Mouse (Mus musculus) embryonic facial prominence, embryonic 11.5 days (tissue): ENCODE results near the gene Castor1. TPM values are rescaled to one million over a fixed set of nuclear protein-coding genes. Genes with fewer than 3 reads are reported as not detected.

Source experiments
- ATAC-seq: fragments of 200-750 bp; cut with Nextera tagmentation; replicated peaks from 2 replicates; pipeline ENCODE4 v1.8.0; 2017; ENCODE audit warnings: low read depth; ENCODE audit not compliant: insufficient number of reproducible peaks, low FRiP score, low TSS enrichment
- DNase-seq: peaks from one replicate; pipeline ENCODE4 v3.0.0-alpha.2; 2015; ENCODE audit warnings: low spot score
- H3K27ac ChIP-seq: fragments of 300-500 bp; sonication (generic); replicated peaks from 2 replicates; pipeline ENCODE4 v1.5.1; 2014; ENCODE audit warnings: mild to moderate bottlenecking, low read depth, low read length, control low read depth
- H3K27me3 ChIP-seq: fragments of 300-500 bp; sonication (generic); 2 replicates; pipeline ENCODE4 v1.6.1; 2014; ENCODE audit warnings: mild to moderate bottlenecking, low read length, moderate library complexity, mixed read lengths; ENCODE audit not compliant: control insufficient read depth, insufficient read depth
- H3K36me3 ChIP-seq: fragments of 300-500 bp; sonication (generic); replicated peaks from 2 replicates; pipeline ENCODE4 v1.6.1; 2014; ENCODE audit warnings: low read depth, mild to moderate bottlenecking, low read length, moderate library complexity, mixed read lengths; ENCODE audit not compliant: control insufficient read depth, insufficient read depth
- H3K4me1 ChIP-seq: fragments of 300-500 bp; sonication (generic); 2 replicates; pipeline ENCODE4 v1.6.1; 2014; ENCODE audit warnings: low read length, mixed read lengths; ENCODE audit not compliant: control insufficient read depth, insufficient read depth
- H3K4me2 ChIP-seq: fragments of 300-500 bp; sonication (generic); 2 replicates; pipeline ENCODE4 v1.6.1; 2014; ENCODE audit warnings: low read depth, mild to moderate bottlenecking, control low read depth, low read length, moderate library complexity
- H3K4me3 ChIP-seq: fragments of 300-500 bp; sonication (generic); 2 replicates; pipeline ENCODE4 v1.5.1; 2014; ENCODE audit warnings: low read depth, low read length, control low read depth
- H3K9ac ChIP-seq: fragments of 300-500 bp; sonication (generic); replicated peaks from 2 replicates; pipeline ENCODE4 v1.6.1; 2014; ENCODE audit warnings: mild to moderate bottlenecking, control low read depth, low read length
- H3K9me3 ChIP-seq: fragments of 300-500 bp; sonication (generic); replicated peaks from 2 replicates; pipeline ENCODE4 v1.6.1; 2016; ENCODE audit warnings: mild to moderate bottlenecking, low read length, inconsistent platforms, mixed read lengths; ENCODE audit not compliant: control insufficient read depth
- WGBS: fragments of 180-500 bp; shearing (Covaris S2); extraction: QIAGEN DNeasy Blood & Tissue Kit; methylation state at CpG from one replicate; pipeline ENCODE4 v1.1.7; 2014; 5-methylcytosine and 5-hydroxymethylcytosine counted together
- polyA plus RNA-seq: library from polyadenylated mRNA; unstranded; fragments of >200 nt; fragmentation: Nextera tagmentation; extraction: Ambion mirVana; gene quantifications from 2 replicates; pipeline ENCODE4 v1.2.1, GENCODE M21; 2014

Gene Castor1
- polyA plus RNA-seq, 1 experiment from 2014 or later, result 2.3 TPM

DNA sequence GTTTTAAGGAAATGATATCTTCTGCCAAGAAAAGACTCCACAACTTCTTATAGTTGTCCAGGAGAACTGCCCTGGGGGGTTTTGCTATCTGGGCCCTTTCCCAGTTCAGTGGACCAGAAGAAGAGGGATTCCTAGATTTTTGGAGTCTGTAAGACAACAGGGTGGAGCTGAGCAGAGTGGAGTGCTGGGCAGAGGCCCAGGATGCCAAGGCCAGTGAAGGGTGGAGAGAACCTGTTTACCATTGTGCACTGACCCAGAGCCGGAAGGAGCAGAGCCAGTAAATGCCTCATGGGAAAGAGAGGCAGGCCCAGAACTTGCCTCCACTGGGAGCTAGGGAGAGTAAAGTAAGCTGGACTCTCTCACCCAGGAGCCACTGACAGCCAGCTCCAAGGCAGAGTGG lies 20.3 kb upstream of the Castor1 start:
- Histone ChIP-seq H3K27ac (no peak overlapping the region), H3K4me3 (no peak overlapping the region), H3K4me2 (no peak overlapping the region), H3K36me3 (no peaks in the 10 kb centered on the region), H3K27me3 (no peaks in the 10 kb centered on the region), H3K9ac (no peak overlapping the region), H3K9me3 (no peaks in the 10 kb centered on the region), H3K4me1 (no peaks in the 10 kb centered on the region; the same call in 1 of the 2 replicates)
- no peak for ATAC-seq
- no peak for DNase-seq
- WGBS, result 75% methylated on average over 1 of the region's 1 CpGs

DNA sequence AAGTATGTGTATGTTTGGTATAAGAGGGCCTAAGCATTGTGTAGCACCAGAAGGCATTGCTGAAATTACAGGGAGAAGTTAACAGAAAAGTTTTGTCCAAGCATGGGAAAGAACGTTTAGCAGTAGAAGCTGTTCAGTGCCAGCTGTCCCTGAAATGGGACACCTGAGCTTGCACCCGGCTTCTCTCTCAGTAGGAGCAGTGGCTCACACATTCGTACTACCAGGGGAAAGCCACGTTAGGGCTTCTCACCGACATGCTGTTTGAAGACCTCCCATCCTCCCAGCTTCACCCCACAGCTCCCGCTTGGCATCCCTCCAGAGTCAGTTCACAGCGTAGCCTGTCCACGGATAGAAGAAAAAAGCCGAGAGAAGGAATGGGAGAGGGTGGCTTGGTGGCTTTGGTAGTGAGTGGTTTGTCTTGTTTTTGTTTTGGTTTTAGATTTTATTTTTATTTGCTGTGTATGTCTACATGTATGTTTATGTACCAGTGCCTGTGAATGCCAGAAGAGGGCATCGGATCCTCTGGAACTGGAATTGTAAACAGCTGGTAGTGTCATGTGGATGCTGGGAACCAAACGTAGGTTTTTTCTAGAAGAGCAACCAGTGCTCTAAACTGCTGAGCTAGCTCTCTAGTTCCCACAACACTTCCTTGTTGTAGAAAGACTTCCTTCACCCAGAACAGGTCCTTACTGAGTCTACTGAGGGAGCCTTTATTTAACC lies 15.9 kb upstream of the Castor1 start:
- H3K9ac ChIP-seq, result no peak overlapping the region
- H3K36me3 ChIP-seq, result no peaks in the 10 kb centered on the region
- ATAC-seq (no peak), DNase-seq (no peak)
- no peak overlapping the region for H3K4me3 ChIP-seq
- no peaks in the 10 kb centered on the region for H3K27me3 ChIP-seq
- no peak overlapping the region for H3K4me2 ChIP-seq
- WGBS, result 82% methylated on average over 11 of the region's 11 CpGs
- H3K27ac ChIP-seq, result no peak overlapping the region
- H3K9me3 ChIP-seq, result no peaks in the 10 kb centered on the region
- no peaks in the 10 kb centered on the region for H3K4me1 ChIP-seq

DNA sequence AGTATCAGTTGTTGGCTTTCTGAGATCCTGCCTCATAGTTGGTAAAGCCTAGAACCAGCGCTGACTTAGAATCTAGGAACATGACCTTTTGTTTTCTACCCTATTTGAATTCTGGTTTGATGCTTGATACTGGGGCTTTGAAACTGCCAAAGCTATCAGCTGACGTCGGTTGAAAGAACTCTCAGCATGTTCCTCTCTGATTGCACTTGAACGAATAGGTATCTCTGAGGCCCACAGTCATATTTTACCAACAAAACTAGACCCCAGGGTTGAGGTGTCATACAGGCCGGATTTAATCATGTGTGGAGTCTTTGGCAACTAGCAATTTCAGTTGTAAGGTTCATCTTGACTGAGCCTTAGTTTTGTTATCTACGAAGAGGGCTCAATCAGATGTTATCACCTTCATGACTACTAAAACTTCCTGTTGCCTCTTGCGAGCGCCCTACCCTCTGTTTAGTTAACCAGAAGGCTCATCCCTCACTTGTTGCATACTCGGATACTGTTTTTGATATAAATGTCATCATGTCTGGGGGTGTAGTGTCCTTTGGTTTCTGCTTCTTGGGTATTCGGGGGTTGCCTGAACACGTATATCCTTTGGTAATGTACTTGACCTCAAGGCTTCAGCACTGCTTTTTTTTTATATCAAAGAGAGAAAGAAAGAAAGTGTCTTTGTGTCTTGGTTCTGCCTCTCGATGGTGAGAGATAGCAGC lies 14.9 kb upstream of the Castor1 start:
- ATAC-seq (no peak), DNase-seq (no peak)
- 85% methylated on average over 12 of the region's 12 CpGs for WGBS
- Histone ChIP-seq H3K27me3 (no peaks in the 10 kb centered on the region), H3K4me3 (no peak overlapping the region), H3K9me3 (no peaks in the 10 kb centered on the region), H3K9ac (no peak overlapping the region), H3K27ac (no peak overlapping the region), H3K4me1 (no peaks in the 10 kb centered on the region), H3K4me2 (no peak overlapping the region), H3K36me3 (no peaks in the 10 kb centered on the region; the same call in 1 of the 2 replicates)

GRCm38 (mm10) chr11:4203705-4204074 lies 14.3 kb upstream of the Castor1 start:
- Histone ChIP-seq H3K9me3 (no peaks in the 10 kb centered on the region), H3K4me2 (no peak overlapping the region), H3K9ac (no peak overlapping the region), H3K27me3 (no peaks in the 10 kb centered on the region), H3K36me3 (no peaks in the 10 kb centered on the region; the same call in 1 of the 2 replicates), H3K4me3 (no peak overlapping the region), H3K4me1 (no peaks in the 10 kb centered on the region), H3K27ac (no peak overlapping the region)
- no peak for DNase-seq
- no peak for ATAC-seq
- WGBS, result 68% methylated on average over 2 of the region's 2 CpGs

- Histone ChIP-seq H3K9me3 (no peaks in the 10 kb centered on the region), H3K27ac (no peak overlapping the region), H3K4me1 (no peaks in the 10 kb centered on the region), H3K4me2 (no peak overlapping the region), H3K27me3 (no peaks in the 10 kb centered on the region), H3K9ac (no peak overlapping the region), H3K36me3 (no peaks in the 10 kb centered on the region; the same call in 1 of the 2 replicates), H3K4me3 (no peak overlapping the region)
- WGBS, result 86% methylated on average over 5 of the region's 5 CpGs
- DNase-seq, result no peak
- ATAC-seq, result no peak
Observed at GRCm38 (mm10) chr11:4205097-4205655, 12.8 kb upstream of the Castor1 start.

DNA sequence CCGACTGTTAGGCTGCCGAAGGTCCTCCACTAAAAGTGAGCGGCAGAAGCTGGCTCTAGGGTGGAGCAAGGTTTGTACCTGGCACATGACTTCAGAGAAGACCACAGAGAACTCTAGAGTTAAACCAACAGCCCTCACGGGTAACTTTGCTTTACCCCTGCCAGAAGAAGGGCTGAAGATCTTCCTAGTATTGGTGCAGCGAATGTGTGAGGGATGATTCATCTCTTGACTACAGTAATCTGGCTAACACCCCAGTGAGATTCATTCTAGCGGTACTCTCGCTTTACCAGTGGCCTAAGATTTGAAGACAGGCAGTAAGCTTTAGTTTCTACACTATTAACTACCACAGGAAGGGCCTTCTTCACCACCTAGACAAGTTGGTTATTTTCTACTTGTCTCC lies 12.1 kb upstream of the Castor1 start:
- Histone ChIP-seq H3K36me3 (no peaks in the 10 kb centered on the region; the same call in 1 of the 2 replicates), H3K27ac (no peak overlapping the region), H3K4me2 (no peak overlapping the region), H3K4me1 (no peaks in the 10 kb centered on the region), H3K4me3 (no peak overlapping the region), H3K27me3 (no peaks in the 10 kb centered on the region), H3K9me3 (no peaks in the 10 kb centered on the region), H3K9ac (no peak overlapping the region)
- ATAC-seq (no peak), DNase-seq (no peak)
- 91% methylated on average over 7 of the region's 7 CpGs for WGBS

- no peaks in the 10 kb centered on the region; the same call in 1 of the 2 replicates for H3K36me3 ChIP-seq
- DNase-seq (no peak), ATAC-seq (no peak)
- no peak overlapping the region for H3K27ac ChIP-seq
- H3K4me3 ChIP-seq, result no peak overlapping the region
- H3K4me2 ChIP-seq, result no peak overlapping the region
- 79% methylated on average over 6 of the region's 6 CpGs for WGBS
- no peaks in the 10 kb centered on the region for H3K27me3 ChIP-seq
- no peaks in the 10 kb centered on the region for H3K9me3 ChIP-seq
- H3K9ac ChIP-seq, result no peak overlapping the region
- H3K4me1 ChIP-seq, result no peaks in the 10 kb centered on the region
Observed at GRCm38 (mm10) chr11:4206563-4206962, 11.5 kb upstream of the Castor1 start.

DNA sequence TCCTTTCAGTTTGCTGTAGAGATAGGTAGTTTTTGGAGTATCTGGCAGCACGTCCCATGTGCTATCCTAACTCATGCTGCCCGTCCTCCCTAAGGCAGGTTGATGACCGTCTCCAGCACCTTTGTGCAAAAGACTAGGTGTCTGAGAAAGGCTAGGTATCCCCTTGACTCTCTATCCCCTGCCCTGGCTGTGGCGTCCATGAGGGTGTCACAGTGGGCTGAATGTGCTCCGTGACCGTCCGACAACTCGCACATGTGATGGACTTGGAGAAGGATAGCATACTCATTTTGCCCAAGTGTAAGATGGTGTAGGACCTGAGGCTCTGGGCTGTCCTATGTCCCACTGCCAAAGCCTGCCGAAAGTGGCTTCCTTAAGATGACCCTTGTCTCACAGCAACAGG lies 10.4 kb upstream of the Castor1 start:
- no peaks in the 10 kb centered on the region for H3K27me3 ChIP-seq
- ATAC-seq (no peak), DNase-seq (no peak)
- WGBS, result 88% methylated on average over 9 of the region's 9 CpGs
- no peaks in the 10 kb centered on the region for H3K4me1 ChIP-seq
- no peaks in the 10 kb centered on the region for H3K9me3 ChIP-seq
- no peaks in the 10 kb centered on the region; the same call in 1 of the 2 replicates for H3K36me3 ChIP-seq
- H3K9ac ChIP-seq, result no peak overlapping the region
- H3K27ac ChIP-seq, result no peak overlapping the region
- no peak overlapping the region for H3K4me3 ChIP-seq
- no peak overlapping the region for H3K4me2 ChIP-seq
